Mouse (Mus musculus): ENCODE data around the gene U2af1l4.

The U2af1l4 gene

DNA sequence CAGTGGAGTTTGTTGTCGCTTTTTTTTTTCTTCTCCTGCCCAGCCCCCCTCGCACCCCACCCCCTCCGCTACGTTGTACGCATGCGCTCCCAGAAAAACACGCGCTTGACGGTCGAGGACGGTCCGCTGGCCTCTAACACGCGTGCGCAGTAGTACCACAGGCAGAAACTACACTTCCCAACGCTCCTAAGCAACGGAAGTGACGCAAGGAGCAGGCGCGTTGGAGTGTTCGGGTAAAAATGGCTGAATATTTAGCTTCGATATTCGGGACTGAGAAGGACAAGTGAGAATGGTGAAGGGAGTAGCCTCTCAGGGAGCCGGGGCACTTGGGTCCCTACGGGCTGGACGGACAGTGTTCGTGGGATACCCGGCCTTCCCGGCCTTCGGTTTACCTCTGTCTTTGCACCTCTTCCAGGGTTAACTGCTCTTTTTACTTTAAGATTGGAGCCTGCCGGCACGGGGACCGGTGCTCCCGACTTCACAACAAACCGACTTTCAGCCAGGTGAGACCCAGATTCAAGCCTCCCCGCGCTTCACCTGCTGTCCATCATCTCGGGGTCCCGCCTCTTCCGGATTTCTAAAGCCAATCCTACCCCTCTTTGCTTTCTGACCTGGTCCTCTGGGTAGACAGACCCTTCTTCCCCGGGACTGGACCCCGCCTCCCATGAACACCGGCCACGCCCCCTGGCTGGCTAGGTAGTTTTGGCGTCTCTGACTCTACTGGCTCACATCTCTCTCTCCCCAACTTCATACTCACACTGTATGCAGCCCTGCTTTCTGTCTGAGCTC, at the start of gene U2af1l4, which contains the start of the genes Gm49396 and Psenen:
Gene U2af1l4, plus strand, starts transcription at position 185 of the 789 bp plus-strand sequence.
Gene Gm49396, plus strand, starts transcription at position 228 of the 789 bp plus-strand sequence.
Gene Psenen, minus strand, starts transcription at position 511 of the 789 bp plus-strand sequence.
- peak; percentile 96 to 97 for DNase-seq (ENCODE audit: low spot score in 2 of 2)

DNA sequence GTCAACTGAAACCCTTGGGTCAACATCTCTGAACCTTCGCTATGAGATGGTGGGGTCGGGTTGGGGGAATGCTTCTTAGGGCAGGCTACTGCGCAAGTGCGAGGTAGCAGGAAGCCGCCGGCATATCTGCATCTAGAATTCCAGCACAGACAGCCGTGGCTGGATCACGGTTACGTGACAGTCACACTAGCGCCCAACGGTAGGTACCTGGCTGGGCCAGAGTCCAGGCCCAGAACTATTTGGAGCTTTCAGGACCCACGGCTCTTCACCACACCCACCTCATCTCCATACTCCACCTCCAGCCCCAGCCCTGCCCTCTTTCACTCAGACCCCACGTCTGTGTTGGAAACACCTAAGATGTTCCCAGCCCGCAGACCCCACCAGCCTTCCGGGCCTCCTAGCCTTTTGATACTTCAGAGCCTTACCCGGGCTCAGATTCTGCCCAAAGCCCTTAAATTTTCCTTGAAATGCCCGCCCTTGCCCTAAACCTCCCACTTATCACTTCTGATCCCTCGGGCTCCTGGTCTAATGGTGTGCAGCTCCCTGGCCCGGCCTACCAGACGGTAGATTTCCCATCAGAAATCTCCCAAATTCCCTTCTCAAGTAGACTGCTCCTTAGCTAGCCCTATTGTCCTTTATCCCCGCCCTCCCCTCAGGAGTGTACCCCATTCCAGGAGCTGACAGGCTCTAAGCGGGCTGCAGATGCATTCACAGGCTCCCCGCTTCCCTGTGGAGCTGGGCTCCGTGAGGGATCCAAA, 47.9 kb upstream of the U2af1l4 start:
- DNase-seq (ENCODE audit: low spot score in 2 of 2): no peak

DNA sequence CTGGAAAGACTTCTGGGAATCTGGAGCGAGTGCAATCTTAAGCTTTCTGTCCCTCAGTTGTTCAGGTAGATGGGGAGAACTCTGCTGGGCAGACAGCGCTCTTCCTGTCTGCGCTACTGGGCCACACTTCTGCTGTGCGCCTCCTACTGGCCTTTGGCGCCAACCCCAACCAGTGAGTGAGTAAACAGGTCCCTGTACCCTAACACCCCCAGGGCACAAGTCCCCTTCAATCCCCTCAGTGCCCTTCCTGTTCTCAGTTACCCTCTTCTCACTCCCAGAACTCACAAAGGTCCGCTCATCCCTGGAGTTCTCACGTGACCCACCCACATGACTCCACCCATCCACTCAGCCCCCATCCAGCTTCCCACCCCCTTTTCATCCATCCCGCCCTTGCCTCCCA, 44.8 kb upstream of the U2af1l4 start:
- DNase-seq (ENCODE audit: low spot score in 2 of 2): no peak

DNA sequence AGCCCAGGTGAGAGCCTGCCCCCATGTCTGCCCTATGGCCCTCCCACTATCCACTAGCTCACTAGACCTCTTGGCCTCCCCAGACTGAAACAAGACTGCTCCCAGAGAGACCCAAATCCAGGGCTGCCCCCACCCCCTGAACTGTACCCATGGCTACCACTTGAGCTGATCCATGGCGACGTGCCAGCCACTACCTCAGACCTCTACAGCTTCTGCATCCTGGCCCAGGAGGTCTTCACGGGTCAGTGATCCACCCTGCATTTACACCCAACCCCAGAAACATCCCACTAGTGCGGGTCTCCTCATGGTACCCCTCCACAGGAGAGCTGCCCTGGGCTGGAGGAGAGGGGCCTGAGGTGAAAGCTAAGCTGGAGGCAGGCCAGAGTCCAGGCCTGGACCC, 42.7 kb upstream of the U2af1l4 start:
- no peak for DNase-seq (ENCODE audit: low spot score in 2 of 2)

DNA sequence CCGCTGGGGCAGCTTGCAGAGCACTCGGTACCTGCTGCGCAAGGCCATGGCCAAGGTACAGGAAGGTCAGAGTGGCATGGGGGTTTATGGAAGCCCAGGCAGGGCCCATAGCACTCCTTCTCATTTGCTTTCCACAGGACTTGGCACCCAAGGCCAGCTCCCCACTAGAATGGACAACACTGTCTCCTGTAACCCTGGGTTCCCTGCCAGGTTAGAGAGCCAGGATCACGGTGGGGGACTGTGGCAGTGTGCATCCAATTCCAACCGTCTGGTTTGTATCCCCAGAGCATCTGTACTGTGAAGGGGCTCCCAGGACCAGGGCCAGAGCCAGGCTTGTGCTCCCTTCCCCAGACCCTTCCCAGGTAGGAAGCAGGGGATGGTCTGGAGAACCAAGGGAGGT, 42.2 kb upstream of the U2af1l4 start:
- DNase-seq (ENCODE audit: low spot score in 2 of 2): no peak

DNA sequence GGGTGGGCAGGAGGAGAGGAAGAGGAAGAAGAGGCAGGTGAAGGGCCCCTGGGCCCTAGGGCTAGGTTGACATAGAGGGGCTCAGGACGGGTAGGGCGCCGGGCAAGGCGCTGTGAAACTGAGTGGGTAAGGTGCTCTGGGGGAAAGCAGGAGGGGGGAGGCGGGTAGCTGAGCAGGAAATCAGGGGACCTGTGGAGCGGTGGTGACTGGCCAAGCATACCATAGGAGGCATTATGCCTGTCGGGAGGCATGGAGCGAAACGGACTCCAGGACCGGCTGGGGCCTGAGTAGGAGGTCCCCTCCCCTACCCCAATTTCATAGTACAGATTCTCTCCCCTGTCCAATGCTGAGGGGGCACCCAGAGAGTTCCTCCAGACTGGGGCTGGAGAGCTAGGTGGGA, 40.2 kb upstream of the U2af1l4 start:
- no peak for DNase-seq (ENCODE audit: low spot score in 2 of 2)

DNA sequence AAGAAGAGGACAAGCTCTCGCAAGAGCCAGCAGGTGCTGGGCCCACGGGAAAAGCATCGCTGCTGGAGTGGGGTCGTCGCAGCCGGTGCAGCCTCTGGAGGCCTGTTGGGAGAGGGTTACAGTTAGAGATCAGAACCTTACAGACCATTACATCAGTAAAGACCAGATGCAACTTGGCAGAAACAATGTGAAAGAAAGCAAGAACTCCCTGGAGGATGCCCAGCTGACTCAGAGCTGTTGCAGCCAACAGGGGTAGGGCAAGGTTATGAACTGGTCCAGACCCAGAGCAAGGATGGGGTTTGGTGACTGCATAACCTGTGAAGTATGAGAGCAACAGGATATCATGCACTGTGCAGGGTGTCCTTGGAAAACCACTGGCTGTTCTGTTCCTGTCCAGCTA, 38.6 kb upstream of the U2af1l4 start:
- DNase-seq (ENCODE audit: low spot score in 2 of 2): no peak

DNA sequence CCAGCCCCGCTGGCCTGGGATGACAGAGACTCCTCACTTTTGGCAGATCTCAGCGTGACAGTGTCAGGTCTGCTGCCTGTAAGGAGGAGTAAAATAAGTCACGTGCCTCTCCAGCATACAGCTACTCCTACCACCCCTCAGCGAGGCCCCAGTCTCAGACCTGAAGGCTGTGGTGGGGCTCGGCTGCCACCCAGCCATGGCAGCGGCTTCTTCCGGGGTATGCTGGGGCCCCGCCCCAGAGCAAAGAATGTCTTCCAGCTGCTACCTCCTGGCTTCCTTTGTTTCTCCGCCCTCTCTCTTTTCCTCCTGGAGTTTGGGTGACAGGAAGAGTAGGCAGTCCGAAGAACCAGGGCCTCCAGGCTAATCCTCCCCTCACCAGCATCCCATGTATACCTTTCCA, 37.1 kb upstream of the U2af1l4 start:
- DNase-seq (ENCODE audit: low spot score in 2 of 2): no peak

DNA sequence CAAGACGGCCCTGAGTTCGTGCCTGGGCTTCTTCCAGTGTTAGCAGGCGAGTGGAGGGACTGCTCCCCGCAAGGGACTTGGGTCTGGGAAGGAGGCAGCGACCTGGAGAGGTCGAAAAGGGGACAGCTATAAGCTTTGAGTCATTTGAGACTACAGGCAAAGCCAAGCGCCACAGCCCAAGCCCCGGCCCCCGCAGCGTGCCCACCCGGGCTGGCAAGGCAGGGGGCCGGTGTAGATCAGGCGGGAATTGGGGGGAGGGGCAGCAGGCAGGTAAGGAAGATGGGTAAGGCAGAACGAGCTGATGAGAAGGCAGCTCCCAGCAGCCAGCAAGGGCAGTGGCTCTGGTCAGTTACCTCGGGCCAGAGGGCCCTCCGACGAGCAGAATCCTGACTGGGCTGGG, 36.7 kb upstream of the U2af1l4 start:
- DNase-seq (ENCODE audit: low spot score in 2 of 2): no peak

DNA sequence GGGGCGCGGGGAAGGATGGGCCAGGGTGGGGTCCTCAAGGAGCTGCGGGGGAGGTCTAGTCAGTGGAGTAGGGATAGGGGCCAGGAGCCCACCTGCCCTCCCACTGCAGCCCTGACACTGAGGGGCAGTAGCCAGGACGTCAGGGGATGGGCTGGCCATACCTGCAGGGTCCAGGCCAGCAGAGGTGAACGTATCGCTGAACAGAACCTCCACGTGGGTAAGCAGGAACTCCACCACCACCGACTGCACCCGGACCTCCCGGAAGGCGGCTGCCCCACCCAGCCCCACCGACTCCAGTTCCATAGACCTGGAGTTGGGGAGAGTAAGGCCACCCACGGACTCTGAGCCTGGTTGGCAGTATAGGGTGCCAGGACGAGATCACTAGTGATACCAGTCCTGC, 36.1 kb upstream of the U2af1l4 start:
- DNase-seq (ENCODE audit: low spot score in 2 of 2): no peak

DNA sequence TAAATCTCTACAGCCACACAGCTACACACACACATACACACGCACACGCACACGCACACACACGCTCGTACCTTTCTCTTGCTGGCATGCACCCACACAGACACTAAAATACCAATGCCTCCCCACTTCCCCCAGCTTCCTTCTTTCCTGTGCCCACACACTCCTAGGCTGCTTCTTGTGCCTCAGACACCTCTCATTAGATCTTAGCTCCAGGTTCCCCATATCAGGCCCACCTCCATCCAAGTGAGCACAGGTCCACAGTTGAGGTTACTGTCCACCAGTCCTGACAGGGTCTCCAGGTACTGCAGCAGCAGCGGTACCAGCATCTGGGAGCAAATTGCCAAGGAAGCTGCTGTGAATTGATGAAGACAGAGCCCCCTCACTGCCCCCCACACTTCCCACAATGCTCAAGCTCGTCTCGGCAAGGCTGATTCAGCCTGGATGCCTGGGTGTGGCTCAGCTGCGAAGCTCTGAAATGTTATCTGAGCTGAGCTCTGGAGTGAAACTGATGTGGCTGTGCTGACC, 31.7 kb upstream of the U2af1l4 start:
- peak; percentile 78 to 85 for DNase-seq (ENCODE audit: low spot score in 2 of 2)

DNA sequence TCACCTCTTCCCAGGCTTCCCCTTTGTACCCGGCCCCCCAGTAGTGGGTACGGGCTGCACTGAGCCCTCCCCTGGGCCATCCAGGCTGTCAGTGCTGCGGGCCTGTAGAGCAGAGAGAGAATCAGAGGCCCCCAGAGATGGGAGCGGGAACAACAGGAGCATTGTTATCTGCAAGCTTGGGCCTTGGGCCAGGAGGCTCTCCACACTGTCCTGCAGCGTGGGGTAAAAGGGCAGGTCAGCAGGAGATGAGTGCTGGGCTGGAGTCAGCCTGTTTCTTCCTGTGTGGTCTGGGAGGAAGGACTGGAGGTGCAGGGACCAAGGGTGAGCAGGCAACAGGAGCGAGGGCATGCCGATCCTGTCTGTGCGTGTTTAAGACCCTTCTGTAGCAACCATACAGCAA, 30.2 kb upstream of the U2af1l4 start:
- no peak for DNase-seq (ENCODE audit: low spot score in 2 of 2)

DNA sequence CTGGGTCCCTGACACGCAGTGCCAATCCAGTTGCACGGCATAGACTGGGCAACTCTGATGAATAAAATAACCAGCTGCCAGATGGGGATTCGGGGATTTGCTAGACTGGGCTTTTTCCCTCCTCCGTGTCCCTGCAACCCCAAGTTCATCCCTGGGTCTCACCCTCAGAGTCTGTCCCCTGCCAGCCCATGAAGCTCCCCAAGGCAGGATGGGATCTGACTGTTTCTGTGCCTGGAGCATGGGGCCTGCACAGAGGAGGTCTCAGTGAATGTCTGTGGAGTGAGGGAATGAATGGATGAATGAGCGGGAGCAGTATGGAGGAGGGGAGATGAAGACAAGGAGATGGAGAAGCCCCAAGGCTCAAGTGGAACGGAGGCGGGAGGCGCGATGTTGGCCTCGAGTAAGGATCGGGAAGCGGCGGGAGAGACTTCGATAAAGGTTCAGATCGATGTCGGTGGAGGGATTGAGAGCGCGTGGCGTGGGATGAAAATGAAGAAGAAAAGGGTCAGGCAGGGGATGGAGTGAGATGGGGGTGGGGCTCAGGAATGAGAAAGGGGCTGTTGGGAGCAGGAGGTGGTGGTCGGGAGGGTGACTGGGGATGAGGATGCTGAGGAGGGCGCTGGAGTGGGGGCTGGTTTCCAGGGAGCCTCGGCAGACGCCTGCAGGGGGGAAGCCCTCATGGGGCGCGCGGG, 29.0 kb upstream of the U2af1l4 start:
- DNase-seq (ENCODE audit: low spot score in 2 of 2): peak in 1 of 2 experiments; percentile 58

DNA sequence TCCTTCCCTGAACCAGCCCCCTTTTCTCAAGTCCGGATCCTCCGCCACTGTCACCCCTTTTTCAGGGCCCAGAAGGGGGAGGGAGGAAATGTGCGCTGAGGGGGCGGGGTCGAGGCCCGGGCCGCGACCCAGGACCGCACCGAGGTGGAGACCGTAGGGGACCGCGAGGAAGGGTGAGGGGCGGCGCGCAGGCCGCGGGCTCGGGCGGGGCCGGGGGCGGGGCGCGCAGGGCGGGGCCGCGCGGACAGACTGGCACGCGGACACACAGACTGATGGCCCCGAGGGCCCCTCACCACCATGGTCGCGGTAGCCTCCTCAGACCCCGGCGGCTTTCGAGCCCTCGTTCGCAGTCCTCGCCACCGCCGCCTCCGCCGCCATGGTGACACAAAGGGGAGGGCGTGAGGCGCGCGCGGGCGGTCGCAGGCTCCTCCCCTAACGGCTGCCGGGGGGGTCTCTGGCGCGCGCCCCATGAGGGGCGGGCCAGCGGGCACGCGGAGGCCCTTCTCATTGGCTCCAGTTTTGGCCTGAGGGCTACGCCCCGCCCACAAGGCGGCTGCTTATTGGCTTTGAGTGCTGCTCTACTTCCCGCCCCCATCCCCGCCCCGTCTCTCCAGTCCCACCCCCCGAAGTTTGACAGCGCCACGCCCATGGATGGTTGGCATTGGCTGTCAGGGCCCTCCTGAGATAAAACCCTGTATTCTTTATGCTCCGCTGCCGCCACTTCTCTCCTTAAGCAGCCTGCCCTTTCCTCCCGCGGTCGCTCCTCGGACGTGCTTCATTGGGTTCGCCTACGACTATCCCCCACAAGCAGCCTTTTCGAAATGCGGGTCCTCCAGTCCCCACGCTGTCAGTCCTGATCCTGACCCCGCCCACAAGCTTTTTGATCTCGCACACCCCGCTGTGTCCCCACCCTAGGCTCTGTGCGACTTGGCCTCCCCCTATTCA, 28.2 kb upstream of the U2af1l4 start, which contains the start of gene Arhgap33:
Gene Arhgap33, minus strand, starts transcription at position 428 of the 945 bp plus-strand sequence.
- DNase-seq (ENCODE audit: low spot score in 2 of 2): peak; percentile 94 to 98

DNA sequence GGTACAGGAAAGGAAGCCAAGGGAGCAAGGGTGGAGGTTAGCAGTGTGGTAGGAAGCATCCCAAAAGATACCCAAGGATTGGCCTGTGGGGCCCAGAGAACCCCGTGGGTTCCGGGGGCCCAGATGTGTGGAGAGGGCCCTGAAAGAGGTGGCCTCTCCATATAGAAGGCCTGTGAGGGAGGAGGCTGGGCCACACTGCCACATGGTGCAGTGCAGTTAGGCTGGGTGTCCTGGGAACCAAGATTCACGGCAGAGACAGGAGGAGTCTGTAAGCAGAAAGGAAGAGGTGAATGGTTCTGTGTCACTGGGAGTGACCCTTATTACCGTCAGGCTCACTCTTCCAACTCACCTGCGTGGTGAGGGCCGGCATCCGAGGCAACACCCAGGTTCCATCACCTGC, 22.5 kb upstream of the U2af1l4 start:
- DNase-seq (ENCODE audit: low spot score in 2 of 2): no peak

DNA sequence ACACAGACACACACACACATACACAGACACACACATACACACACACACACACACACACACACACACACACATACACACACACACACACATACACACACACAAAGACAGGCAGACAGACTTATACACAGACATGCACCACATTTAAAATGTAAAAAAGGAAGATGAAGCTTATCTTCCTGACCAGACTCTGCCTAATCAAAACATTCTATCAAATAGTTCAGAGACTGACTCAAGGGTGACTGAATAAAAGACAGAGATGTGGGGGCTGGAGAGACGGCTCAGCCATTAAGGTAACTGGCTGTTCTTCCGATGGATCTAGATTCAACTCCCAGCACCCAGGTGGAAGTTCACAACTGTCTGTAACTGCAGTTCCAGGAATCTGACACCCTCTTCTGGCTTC, 18.8 kb upstream of the U2af1l4 start:
- no peak for DNase-seq (ENCODE audit: low spot score in 2 of 2)

DNA sequence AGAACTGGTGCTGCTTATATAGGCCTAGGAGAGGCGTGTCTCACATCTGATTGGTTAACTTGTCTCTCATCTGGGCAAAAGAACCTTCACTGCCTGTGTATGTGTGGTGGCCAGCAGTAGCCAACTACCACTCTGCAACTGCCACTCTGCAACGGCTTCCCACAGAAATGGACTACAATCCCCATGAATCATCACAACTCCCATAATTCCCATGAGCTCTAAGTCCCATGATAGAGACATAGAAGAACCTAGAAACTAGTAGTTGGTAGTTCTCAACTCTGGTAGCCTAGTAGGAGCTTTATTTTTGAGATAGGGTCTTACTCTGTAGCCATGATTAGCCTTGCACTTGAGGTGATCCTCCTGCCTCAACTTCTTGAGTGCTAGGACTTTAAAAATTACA, 13.2 kb upstream of the U2af1l4 start:
- DNase-seq (ENCODE audit: low spot score in 2 of 2): no peak

DNA sequence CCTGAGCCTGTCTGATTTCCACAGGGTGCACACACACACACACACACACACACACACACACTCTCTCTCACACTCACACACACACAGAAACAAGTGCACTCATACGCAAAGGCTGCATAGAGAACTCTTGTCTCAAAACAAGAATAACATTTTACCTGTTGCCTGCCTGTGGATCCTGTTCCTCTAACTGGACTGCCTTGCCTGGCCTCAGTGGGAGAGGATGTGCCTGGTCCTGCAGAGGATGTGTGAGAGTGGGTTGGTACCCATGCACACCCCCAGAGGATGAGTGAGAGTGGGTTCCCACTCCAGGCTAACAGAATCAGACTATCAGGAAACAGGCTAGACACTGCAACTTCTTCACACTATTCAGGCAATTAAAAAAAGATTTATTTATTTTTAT, 12.5 kb upstream of the U2af1l4 start:
- no peak for DNase-seq (ENCODE audit: low spot score in 2 of 2)

DNA sequence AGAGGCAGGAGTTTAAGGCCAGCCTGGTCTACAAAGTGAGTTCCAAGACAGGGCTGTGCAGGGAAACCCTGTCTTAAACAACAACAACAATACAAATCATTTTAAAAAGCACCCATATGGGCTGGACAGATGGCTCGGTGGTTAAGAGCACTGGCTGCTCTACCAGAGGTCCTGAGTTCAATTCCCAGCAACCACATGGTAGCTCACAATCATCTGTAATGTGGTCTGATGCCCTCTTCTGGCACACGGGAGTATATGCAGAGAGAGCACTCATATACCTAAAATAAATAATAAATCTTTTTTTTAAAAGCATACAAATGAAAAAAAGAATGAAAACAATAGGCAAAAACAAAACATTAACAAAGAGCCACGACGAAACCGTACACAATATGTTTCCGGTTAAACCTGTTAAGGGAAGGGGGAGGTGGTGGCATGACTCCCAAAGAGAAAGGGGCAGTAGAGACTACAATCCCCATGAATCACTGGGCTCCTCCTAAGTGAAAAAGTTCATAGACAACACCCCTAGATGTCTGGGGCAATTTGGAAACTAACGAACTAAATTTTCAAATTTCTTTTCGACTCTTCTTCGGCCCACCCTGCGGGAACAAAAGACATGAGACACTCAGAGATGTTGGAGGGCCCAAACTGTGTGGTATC, 11.5 kb upstream of the U2af1l4 start:
- DNase-seq (ENCODE audit: low spot score in 2 of 2): peak in 1 of 2 experiments; percentile 29

All from right cerebral cortex, adult 2 months (tissue).